Mouse (Mus musculus) stomach, postnatal 0 days (tissue): ENCODE results near the gene Tenm4. TPM values are rescaled to one million over a fixed set of nuclear protein-coding genes. Genes with fewer than 3 reads are reported as not detected.

Experiments
- ATAC-seq: fragments of 200-750 bp; cut with Nextera tagmentation; 2 replicates; pipeline ENCODE4 v1.8.0; 2017; ENCODE audit not compliant: low FRiP score, low TSS enrichment
- DNase-seq: peaks from one replicate; pipeline ENCODE4 v3.0.0-alpha.2; 2016; ENCODE audit warnings: low spot score
- H3K27ac ChIP-seq: fragments of 300-500 bp; sonication (generic); replicated peaks from 2 replicates; pipeline ENCODE4 v1.5.1; 2014; ENCODE audit warnings: mild to moderate bottlenecking, control low read depth
- H3K27me3 ChIP-seq: fragments of 300-500 bp; sonication (generic); 2 replicates; pipeline ENCODE4 v1.6.1; 2014; ENCODE audit warnings: low read length; ENCODE audit not compliant: control insufficient read depth, insufficient read depth
- H3K36me3 ChIP-seq: fragments of 300-500 bp; sonication (generic); 2 replicates; pipeline ENCODE4 v1.6.1; 2014; ENCODE audit warnings: low read length, mixed read lengths; ENCODE audit not compliant: control insufficient read depth, insufficient read depth
- H3K4me1 ChIP-seq: fragments of 300-500 bp; sonication (generic); replicated peaks from 2 replicates; pipeline ENCODE4 v1.6.1; 2014; ENCODE audit warnings: antibody characterized with exemption; ENCODE audit not compliant: control insufficient read depth, insufficient read depth
- H3K4me2 ChIP-seq: fragments of 300-500 bp; sonication (generic); replicated peaks from 2 replicates; pipeline ENCODE4 v1.6.1; 2014; ENCODE audit warnings: low read depth, mild to moderate bottlenecking, control low read depth, moderate library complexity
- H3K4me3 ChIP-seq: fragments of 300-500 bp; sonication (generic); 2 replicates; pipeline ENCODE4 v1.5.1; 2014; ENCODE audit warnings: low read depth, low read length, control low read depth
- H3K9ac ChIP-seq: fragments of 300-500 bp; sonication (generic); 2 replicates; pipeline ENCODE4 v1.6.1; 2014; ENCODE audit warnings: mild to moderate bottlenecking, low read length, control low read depth, mixed read lengths
- H3K9me3 ChIP-seq: fragments of 300-500 bp; sonication (generic); 2 replicates; pipeline ENCODE4 v1.6.1; 2016; ENCODE audit warnings: low read length; ENCODE audit not compliant: control insufficient read depth
- CTCF ChIP-seq: IDR thresholded peaks from 2 replicates; pipeline ENCODE4 v1.5.1; 2016; ENCODE audit warnings: antibody characterized with exemption, low read depth, mild to moderate bottlenecking, moderate library complexity
- EP300 ChIP-seq: optimal IDR thresholded peaks from 2 replicates; pipeline ENCODE3; 2016; ENCODE audit warnings: antibody characterized with exemption
- WGBS: fragments of 180-500 bp; shearing (Covaris S2); extraction: QIAGEN DNeasy Blood & Tissue Kit; methylation state at CpG from one replicate; pipeline ENCODE4 v1.1.7; 2014; 5-methylcytosine and 5-hydroxymethylcytosine counted together
- polyA plus RNA-seq: library from polyadenylated mRNA; unstranded; fragments of >200 nt; fragmentation: Nextera tagmentation; extraction: Ambion mirVana; gene quantifications from 2 replicates; pipeline ENCODE4 v1.2.1, GENCODE M21; 2015

The Tenm4 gene
- polyA plus RNA-seq, 1 experiment from 2014 or later, result 7.2 TPM

DNA sequence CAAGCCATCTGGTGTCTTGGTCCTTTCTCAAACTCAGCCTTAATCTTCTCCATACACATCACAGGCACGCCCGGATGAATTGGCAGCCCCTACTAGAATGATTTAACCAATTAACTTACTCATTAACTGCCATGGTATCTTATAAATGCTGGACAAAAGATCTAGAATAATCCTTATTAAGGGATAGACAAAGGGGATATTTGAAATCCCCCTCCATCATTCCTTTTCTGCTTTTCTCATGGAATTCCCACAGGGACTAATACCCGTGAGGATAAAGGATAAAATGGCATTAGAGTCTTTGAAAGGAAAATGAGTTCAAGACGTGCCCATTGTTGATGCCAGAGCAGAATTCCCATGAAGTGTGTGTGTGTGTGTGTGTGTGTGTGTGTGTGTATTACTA is 99.6 kb downstream of the Tenm4 start:
- Histone ChIP-seq H3K9me3 (no peaks in the 10 kb centered on the region), H3K27me3 (no peaks in the 10 kb centered on the region), H3K27ac (no peak overlapping the region), H3K4me2 (no peak overlapping the region), H3K9ac (no peak overlapping the region), H3K4me3 (no peak overlapping the region), H3K4me1 (no peaks in the 10 kb centered on the region), H3K36me3 (no peaks in the 10 kb centered on the region)
- TF ChIP-seq CTCF (no peak), EP300 (no peak)
- no peak for ATAC-seq
- 75% methylated on average over 4 of the region's 4 CpGs for WGBS
- DNase-seq, result no peak

DNA sequence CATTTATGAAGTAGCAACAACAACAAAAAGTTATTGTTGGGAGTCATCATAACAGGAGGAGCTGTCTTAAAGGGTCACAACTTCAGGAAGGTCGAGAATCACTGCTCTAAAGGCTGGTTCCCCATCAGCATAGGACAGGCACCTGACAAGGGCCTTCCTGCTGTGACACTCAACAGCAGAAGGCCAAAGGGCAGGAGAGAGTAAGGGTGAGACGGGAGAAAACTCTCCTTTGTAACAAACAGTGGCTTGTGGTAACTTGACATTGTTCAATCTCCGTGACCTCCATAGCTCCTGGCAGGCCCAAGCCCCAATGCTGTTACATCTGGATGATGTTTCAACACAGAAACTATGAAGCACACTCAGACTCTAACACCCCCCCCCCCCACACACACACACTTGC is 101.0 kb downstream of the Tenm4 start:
- no peaks in the 10 kb centered on the region for H3K9me3 ChIP-seq
- no peaks in the 10 kb centered on the region for H3K27me3 ChIP-seq
- TF ChIP-seq EP300 (no peak), CTCF (no peak)
- WGBS, result 66% methylated on average over 3 of the region's 3 CpGs
- no peak overlapping the region for H3K27ac ChIP-seq
- H3K4me2 ChIP-seq, result no peak overlapping the region
- ATAC-seq (no peak), DNase-seq (no peak)
- H3K36me3 ChIP-seq, result no peaks in the 10 kb centered on the region
- H3K9ac ChIP-seq, result no peak overlapping the region
- H3K4me1 ChIP-seq, result no peaks in the 10 kb centered on the region
- H3K4me3 ChIP-seq, result no peak overlapping the region

DNA sequence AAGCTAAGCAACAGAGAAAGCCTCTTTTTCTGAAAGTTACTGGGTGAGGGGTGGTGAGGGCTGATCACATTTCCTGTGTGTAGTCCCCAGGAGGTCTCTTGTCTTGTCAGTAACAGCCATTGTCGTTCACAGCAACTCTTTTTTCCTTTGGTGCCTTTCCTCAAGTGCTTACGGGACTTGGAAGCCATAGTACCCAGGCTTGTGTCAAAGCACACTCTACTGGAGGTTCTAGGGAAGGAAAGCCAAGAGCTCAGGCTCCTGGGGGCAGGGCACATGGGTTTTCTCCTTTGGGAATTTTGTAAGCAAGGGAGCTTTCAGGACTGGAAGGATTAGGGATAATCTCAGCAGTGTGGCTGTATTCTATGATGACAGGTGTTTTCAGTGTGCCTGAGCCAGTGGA is 103.4 kb downstream of the Tenm4 start:
- 88% methylated on average over 2 of the region's 2 CpGs for WGBS
- no peak for ATAC-seq

DNA sequence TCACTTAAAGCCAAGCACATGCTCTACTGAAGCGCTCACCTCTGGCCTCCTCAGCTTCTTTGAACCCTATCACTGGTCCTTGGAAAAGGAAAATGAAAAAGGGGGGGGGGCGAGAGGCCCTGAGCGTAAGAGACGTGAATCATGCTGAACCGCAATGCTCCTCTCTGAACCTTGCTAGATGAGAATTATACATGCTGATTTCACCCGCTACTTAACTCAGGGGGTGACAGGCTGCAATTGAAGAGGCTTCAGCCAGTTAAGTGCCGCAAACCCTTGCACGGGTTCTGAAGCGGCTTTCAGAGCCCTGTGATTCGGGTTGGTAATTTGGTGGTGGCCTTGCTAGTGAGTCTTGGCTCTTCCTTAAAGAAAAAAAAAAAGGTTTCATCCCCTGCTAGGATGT is 106.5 kb downstream of the Tenm4 start:
- Histone ChIP-seq H3K36me3 (no peaks in the 10 kb centered on the region), H3K4me2 (no peak overlapping the region), H3K9me3 (no peaks in the 10 kb centered on the region), H3K27me3 (no peaks in the 10 kb centered on the region), H3K27ac (no peak overlapping the region), H3K4me1 (no peaks in the 10 kb centered on the region), H3K4me3 (no peak overlapping the region), H3K9ac (no peak overlapping the region)
- WGBS, result 89% methylated on average over 10 of the region's 10 CpGs
- DNase-seq (no peak), ATAC-seq (no peak)
- no peak for TF ChIP-seq EP300
- no peak for TF ChIP-seq CTCF

More for the DNA sequence above, 103.4 kb downstream of the Tenm4 start:
- no peaks in the 10 kb centered on the region for H3K4me1 ChIP-seq
- H3K27me3 ChIP-seq, result no peaks in the 10 kb centered on the region
- no peak overlapping the region for H3K4me3 ChIP-seq
- H3K9ac ChIP-seq, result no peak overlapping the region
- no peak for TF ChIP-seq EP300
- 0 out of 2 replicates have a peak, but pooled peaks have one; percentile 6 for TF ChIP-seq CTCF
- H3K9me3 ChIP-seq, result no peaks in the 10 kb centered on the region
- no peaks in the 10 kb centered on the region for H3K36me3 ChIP-seq
- DNase-seq, result no peak
- no peak overlapping the region for H3K27ac ChIP-seq
- H3K4me2 ChIP-seq, result no peak overlapping the region

GRCm38 (mm10) chr7:96278378-96278777 is 107.3 kb downstream of the Tenm4 start:
- Histone ChIP-seq H3K9me3 (no peaks in the 10 kb centered on the region), H3K4me3 (no peak overlapping the region), H3K4me2 (no peak overlapping the region), H3K9ac (no peak overlapping the region), H3K4me1 (no peaks in the 10 kb centered on the region), H3K36me3 (no peaks in the 10 kb centered on the region), H3K27ac (no peak overlapping the region), H3K27me3 (no peaks in the 10 kb centered on the region)
- WGBS, result 88% methylated on average over 11 of the region's 11 CpGs
- no peak for TF ChIP-seq EP300
- DNase-seq (no peak), ATAC-seq (no peak)

DNA sequence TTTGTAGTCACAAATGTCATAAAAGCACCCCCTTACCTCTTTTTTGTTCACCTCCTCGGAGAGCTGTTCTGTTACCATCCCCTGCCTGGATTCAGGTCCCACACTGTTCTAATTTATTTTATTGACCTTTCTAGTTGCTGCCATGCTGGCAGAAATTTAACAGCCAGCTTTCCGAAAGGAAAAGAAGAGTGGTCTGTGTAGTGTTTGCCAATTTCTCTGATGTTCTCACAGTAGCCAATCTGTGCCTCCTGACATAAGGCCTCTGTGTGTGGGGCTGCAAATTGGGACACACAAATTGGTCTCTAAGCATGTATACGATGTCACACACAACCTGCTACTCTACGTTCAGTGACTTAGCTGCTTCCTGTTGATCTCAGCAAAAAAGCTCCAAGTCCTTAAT is 109.7 kb downstream of the Tenm4 start:
- TF ChIP-seq CTCF, result no peak
- TF ChIP-seq EP300, result no peak
- Histone ChIP-seq H3K36me3 (no peaks in the 10 kb centered on the region), H3K27ac (no peak overlapping the region), H3K4me2 (no peak overlapping the region), H3K9me3 (no peaks in the 10 kb centered on the region), H3K4me3 (no peak overlapping the region), H3K4me1 (no peaks in the 10 kb centered on the region), H3K9ac (no peak overlapping the region), H3K27me3 (no peaks in the 10 kb centered on the region)
- no peak for ATAC-seq
- no peak for DNase-seq
- WGBS, result 78% methylated on average over 4 of the region's 4 CpGs
